Mouse (Mus musculus): ENCODE data around the gene Mageb1. TPM values are rescaled to one million over a fixed set of nuclear protein-coding genes. Genes with fewer than 3 reads are reported as not detected.

Mageb1 gene
- polyA plus RNA-seq (2014; fragmentation: Illumina TruSeq; extraction: RNeasy Lipid Tissue Mini Kit (QIAGEN cat#74804); ENCODE audit: low read depth, low replicate concordance) = not detected

DNA sequence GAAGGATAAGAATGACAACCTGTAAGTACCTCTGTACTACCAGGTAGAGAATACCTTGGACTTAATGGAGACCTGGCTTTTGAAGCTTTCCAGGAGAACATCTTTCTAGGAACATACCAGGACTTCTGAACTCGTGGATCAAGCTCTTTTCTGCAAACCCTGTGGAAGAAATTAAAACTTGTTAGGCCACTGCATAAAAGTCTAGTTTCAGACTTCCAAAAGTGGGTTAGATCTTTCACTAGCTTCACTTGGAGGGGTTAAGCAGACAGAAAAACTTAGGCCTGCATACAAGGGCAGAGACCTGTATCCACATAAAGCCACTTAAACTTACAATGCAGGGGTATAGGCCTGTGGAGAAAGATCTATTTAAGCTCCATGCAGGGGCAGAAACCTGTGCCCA, at the start of gene Mageb1:
Gene Mageb1, minus strand, starts transcription at position 101 of the 400 bp plus-strand sequence.

Other genes starting within 250 kb of the Mageb1 start
- gene Mageb5, start 233.3 kb downstream of the Mageb1 start, polyA plus RNA-seq (2014; fragmentation: Illumina TruSeq; extraction: RNeasy Lipid Tissue Mini Kit (QIAGEN cat#74804); ENCODE audit: low read depth, low replicate concordance) = not detected

All from liver, adult 10 weeks (tissue).